26 mouse cellular contexts compared by ENCODE assay signal in the genomic region with DNA sequence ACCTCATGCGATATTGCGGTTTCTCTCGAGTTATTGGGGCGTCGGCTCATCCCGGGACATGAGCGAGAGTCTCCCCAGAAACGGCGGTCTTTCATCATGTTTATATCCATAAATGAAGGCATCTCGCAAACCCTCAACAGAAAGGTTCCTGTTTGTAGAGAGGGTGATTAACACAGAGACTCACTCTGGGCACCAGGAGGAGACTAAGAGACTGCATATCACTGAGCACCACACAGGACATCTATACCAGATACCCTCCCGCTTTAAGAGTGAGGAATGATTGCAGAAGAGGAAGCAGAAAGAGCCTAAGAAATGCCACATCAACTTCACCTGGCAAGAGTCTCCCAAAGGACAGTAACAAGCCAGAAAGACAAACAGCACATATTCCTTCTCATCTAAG.
"Had no signal": no experiment of that assay in that cellular context is flagged by ENCODE, and none has a peak within 500 bp of the region (broad histone marks: within the 10 kb centered on the region; RNA-seq: fewer than 3 reads in every experiment).

No protein-coding gene starts in this region.

- H3K9ac ChIP-seq: embryonic facial prominence, embryonic 12.5 days; embryonic facial prominence, embryonic 13.5 days; embryonic facial prominence, embryonic 15.5 days; forebrain, embryonic 12.5 days; forebrain, embryonic 13.5 days; forebrain, postnatal 0 days; heart, embryonic 12.5 days had no signal

- ATAC-seq: forebrain, embryonic 13.5 days; forebrain, embryonic 14.5 days; forebrain, embryonic 16.5 days; forebrain, postnatal 0 days had no signal

- H3K4me2 ChIP-seq: embryonic facial prominence, embryonic 12.5 days; embryonic facial prominence, embryonic 13.5 days; embryonic facial prominence, embryonic 15.5 days; forebrain, embryonic 12.5 days; forebrain, embryonic 13.5 days; heart, embryonic 11.5 days; heart, embryonic 12.5 days had no signal

- H3K27me3 ChIP-seq: embryonic facial prominence, embryonic 12.5 days; embryonic facial prominence, embryonic 13.5 days; embryonic facial prominence, embryonic 15.5 days; forebrain, embryonic 12.5 days; forebrain, embryonic 13.5 days; heart, embryonic 12.5 days had no signal

- H3K27ac ChIP-seq: embryonic facial prominence, embryonic 10.5 days; embryonic facial prominence, embryonic 12.5 days; embryonic facial prominence, embryonic 13.5 days; embryonic facial prominence, embryonic 15.5 days; forebrain, embryonic 10.5 days; forebrain, embryonic 12.5 days; forebrain, embryonic 13.5 days; gastrocnemius, adult 2 months; heart, adult 2 months had no signal

- DNase-seq: cerebellum, adult 9-11 months; cerebellum, postnatal 10 days; cerebellum, postnatal 14 days; cerebellum, postnatal 25 days; cerebellum, postnatal 36 days; embryo, embryonic 11 days; forebrain, postnatal 0 days; gastrocnemius, adult 2 months; gastrocnemius, postnatal 10 days; gastrocnemius, postnatal 14 days; gastrocnemius, postnatal 25 days; gastrocnemius, postnatal 36 days; heart, adult 18-20 months; heart, adult 2 months had no signal

- H3K4me3 ChIP-seq: embryonic facial prominence, embryonic 10.5 days; embryonic facial prominence, embryonic 12.5 days; embryonic facial prominence, embryonic 13.5 days; embryonic facial prominence, embryonic 15.5 days; erythroblast, embryonic 14.5 days; forebrain, embryonic 10.5 days; forebrain, embryonic 12.5 days; forebrain, embryonic 13.5 days; gastrocnemius, adult 2 months; heart, adult 2 months; heart, embryonic 12.5 days had no signal

- H3K9me3 ChIP-seq: embryonic facial prominence, embryonic 10.5 days; embryonic facial prominence, embryonic 12.5 days; embryonic facial prominence, embryonic 13.5 days; embryonic facial prominence, embryonic 15.5 days; forebrain, embryonic 10.5 days; forebrain, embryonic 12.5 days; forebrain, embryonic 13.5 days; heart, embryonic 12.5 days had no signal
